Mouse (Mus musculus) layer of hippocampus, postnatal 25 days (tissue): Measurements from ENCODE around the gene Xpnpep2. TPM values are rescaled to one million over a fixed set of nuclear protein-coding genes. Genes with fewer than 3 reads are reported as not detected.
A peak's percentile ranks its signal among the peaks of the same experiment; 100 is the strongest.

ENCODE experiments used
- DNase-seq, 2 experiments: peaks; one replicate each; pipeline ENCODE4 v3.0.0; 2022; ENCODE audit warnings: mixed read lengths in 2 of 2, low spot score in 1 of 2; ENCODE audit errors: extremely low spot score in 1 of 2
- total RNA-seq, 2 experiments: library from RNA; stranded (reverse); gene quantifications; 2 replicates each; pipeline ENCODE4 v1.2.3; 2021

Gene Xpnpep2
- total RNA-seq = under 1 TPM; 0.35 to 0.59 TPM

DNA sequence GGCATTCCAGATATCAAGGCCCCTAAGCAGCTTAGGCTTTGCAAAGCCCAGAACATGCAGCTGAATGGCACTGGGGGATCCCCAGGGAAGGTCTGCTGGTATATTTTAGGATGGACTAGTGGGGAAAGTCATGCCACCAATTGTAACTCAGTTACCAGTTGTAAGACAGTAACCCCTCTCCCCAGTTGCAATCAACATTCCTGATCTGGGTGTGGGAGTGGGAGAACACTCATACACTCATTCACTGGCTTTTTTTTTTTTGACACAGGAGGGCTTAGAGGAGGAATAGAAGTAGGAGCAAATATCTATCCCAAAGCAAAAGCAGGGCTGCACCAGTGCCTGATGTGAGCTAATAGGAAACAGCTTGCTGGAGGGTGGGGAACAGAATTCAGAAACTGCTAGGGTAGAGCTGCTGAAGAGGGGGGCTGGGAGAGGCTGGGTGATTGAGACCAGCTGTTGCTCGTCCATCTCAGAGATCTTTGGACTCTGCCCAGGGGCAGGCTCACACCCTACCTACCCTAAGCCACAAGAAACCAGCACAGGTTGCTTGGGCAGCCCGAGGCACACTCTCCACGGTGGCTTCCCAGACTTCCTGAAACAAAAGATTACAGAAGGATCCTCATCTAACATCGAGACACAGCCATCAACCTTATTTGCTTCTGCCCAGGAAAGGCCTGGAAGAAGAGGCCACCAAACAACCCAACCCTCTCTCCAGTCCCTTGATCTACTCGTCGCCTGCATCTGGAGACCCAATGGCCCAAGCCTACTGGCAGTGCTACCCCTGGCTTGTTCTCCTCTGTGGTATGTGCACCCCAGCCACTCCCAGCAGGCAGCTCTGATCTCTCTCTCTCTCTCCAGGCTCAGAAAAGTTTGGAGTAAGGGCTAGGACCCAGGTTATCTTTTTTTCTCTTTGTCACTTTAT is at the start of gene Xpnpep2:
TSS of gene Xpnpep2 (plus strand) at position 332 of the 922 bp plus-strand sequence.
- DNase-seq = no peak

GRCm38 (mm10) chrX:48062481-48062880 is 46.0 kb upstream of the Xpnpep2 start:
- no peak for DNase-seq

GRCm38 (mm10) chrX:48064166-48064853 is 44.2 kb upstream of the Xpnpep2 start:
- no peak for DNase-seq

DNA sequence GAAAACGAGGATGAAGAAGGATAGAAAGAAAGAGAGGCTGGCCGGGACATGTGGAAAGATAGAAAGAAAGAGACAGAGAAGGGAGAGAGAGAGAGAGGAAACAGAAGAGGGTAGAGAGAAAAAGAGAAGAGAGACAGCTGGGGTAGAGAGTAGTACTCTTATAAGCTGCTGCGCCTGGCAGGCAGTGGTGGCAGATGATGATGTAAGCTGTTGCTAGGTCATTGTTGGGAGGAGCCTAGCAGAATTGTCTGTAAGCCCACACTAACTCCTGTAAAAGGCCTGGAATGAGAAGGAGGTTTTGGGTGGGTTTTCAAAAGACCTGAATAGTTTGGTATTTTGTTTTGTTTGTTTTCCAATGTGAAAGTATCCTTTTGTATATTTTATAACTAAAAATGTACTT is 41.6 kb upstream of the Xpnpep2 start:
- no peak for DNase-seq

DNA sequence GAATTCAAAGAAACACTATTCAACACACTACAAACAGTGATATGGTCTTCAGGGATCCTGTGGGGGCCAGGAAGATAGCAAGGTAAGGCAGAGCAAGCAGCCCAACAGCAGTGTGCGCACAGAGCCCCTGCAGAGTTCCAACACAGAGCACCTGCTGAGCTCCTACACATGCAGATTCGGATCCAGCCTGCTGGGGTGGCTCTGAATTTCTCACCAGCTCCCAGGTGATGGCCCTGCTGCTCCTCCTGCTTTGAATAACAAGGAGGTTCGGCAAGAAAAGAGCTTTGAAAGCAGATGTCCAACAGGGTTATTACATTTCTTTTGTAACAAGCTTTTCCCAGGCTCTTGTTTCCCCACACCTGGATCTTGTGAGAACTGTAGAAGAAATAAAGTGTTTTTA is 36.6 kb upstream of the Xpnpep2 start:
- DNase-seq = no peak

DNA sequence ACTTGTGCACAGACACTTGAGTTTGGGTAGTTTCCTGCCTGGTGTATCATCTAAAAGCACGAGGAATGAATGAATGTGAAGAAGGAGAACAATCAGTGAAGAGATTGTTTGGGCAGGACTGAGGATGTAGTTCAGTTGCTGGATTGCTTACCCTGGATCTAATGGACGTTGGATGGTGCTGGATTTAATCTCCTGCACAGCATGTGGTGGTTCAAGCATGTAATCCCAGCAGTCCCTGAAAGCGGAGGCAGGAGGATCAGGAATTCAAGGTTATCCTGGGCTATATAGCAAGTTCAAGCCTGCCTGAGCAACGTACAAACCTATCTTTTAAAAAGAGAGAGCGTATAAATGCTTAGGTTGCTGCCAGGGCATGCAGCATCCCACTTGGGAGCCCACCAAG is 36.1 kb upstream of the Xpnpep2 start:
- no peak for DNase-seq

- no peak for DNase-seq
Observed at GRCm38 (mm10) chrX:48074691-48075090, 33.8 kb upstream of the Xpnpep2 start.

DNA sequence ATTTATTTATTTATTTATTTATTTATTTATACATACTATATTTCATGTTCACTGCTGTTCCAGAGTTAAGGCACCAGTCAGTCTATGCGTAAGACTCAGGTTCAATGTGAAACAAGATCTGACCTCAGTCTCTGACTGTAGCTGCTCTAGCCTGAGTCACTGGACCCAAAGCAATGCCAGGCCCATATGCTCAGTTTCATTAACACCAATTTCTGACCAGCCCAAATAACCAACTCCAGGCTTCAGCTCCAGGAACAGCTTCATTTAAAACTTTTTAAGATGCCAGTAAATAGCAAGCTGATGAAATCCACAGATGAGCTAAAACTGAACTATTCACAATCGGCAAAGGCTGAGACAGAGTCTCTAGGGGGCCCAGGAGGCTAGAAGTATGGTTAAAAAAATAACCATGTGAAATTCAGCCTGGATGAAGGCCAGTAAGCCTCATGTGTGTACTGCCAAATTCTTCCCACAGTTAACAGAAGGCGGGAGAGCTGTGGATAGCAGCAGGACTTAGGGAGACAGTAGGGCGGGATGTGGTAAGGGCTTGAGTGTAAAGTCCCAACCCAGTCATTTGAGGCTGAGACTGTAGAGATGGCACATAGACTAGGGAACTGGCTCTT is 31.6 kb upstream of the Xpnpep2 start:
- DNase-seq = no peak

DNA sequence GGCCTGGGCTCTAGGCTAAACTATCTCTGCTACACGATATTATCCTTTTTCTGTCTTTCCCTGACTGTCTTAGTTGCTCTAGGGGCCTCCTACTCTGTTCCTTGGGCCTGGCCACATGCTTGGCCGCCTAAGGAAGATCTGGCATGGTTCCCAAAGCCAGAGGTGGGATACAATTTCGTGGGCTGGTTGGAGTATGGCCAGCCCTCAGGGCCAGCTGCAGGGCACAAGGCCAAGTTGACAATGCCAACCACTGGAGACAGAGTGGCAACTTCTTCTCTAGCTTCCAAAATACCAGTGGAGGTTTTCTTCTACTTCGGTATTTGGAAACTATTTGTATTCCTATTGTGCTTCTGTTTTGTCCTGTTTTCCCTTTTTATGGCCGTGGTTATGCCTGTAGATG is 26.2 kb upstream of the Xpnpep2 start:
- DNase-seq = no peak

DNA sequence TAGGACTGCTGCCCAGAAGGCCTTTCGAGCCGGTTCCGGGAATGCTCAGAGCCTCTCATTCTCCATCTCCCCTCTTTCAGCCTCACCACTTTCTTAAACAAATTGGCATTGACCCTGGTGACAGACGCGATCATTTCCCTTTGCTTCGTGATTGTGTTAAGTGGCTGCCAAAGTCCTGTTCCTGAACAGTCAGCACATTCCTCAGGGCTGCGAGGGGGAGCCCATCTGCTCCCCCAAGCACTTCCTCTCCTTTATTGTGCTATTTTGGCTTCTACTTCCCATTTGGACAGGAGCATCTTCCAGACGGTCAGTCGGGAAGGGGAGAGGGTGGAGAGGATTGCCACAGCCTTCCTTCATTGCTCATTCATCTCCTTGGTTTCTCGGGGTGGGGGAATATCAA is 16.4 kb upstream of the Xpnpep2 start:
- DNase-seq = no peak

DNA sequence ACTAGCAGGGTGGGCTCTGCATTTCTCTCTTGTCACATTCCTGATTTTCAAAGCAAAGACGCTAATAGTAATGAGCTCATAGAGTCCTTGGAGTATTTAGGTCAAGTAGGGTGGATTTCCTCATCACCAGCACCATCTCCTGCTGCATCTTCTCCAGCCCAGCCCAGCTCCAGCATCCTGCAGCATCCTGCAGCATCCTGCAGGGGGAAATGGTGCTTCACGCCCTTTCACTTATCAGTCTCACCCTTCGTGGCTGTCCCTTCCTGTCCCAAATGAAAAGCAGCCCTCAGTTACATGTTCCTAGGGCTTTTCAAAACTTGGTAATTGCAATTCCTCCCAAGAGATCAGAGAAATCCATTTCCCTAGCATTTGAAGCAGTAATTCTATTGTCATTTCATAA is 15.0 kb upstream of the Xpnpep2 start:
- DNase-seq = no peak

DNA sequence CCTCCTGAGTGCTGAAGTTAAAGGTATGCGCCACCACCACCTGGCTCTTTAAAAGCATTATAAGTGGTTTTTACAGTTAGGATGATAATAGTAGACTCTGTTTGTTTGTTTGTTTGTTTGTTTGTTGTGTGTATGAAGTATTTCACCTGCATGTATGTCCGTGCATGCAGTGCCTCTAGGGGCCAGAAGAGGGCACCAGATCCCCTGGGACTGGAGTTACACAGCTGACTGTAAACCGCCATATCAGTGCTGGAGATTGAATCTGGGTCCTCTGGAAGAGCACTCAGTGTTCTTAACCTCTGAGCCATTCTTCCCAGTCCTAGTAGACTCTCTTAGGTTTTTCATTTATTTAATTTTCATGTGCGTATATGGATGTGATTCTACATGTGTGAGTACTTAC is 13.9 kb upstream of the Xpnpep2 start:
- no peak for DNase-seq

- no peak for DNase-seq
Observed at GRCm38 (mm10) chrX:48096580-48096979, 11.9 kb upstream of the Xpnpep2 start.

DNA sequence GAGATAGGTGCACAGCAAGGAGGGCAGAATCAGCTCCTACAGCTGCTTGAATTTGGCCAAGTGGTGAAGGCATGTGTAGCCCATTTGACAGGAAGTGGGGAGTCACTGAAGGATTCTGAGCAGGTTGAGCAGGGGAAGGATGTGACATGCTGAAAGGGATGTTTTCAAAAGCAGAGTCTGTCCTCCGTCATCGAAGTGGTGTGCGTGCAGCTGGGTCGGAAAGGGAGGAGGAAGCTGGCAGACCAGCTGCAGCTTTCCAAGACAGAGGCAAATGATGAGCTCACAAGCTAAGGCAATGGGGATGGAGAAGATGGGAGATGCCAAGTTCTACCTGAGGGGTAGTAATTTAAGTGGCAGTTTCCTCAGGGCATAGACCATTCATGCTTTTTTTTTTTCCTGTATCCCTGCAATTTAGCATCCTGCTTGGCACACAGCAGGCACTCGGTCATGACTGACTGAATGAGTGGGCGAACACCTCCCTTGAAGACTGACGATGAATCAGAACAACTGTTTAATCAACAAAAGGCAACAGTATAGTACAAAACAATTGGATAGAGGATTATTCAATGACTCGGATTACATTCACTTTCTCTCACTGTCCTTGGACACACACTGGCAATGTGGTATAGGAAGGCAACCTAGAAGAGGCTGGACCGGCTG is 9.9 kb upstream of the Xpnpep2 start:
- no peak for DNase-seq

GRCm38 (mm10) chrX:48099871-48100270 is 8.7 kb upstream of the Xpnpep2 start:
- peak in 1 of 2 experiments; percentile 16 for DNase-seq

GRCm38 (mm10) chrX:48103256-48103655 is 5.3 kb upstream of the Xpnpep2 start:
- no peak for DNase-seq

DNA sequence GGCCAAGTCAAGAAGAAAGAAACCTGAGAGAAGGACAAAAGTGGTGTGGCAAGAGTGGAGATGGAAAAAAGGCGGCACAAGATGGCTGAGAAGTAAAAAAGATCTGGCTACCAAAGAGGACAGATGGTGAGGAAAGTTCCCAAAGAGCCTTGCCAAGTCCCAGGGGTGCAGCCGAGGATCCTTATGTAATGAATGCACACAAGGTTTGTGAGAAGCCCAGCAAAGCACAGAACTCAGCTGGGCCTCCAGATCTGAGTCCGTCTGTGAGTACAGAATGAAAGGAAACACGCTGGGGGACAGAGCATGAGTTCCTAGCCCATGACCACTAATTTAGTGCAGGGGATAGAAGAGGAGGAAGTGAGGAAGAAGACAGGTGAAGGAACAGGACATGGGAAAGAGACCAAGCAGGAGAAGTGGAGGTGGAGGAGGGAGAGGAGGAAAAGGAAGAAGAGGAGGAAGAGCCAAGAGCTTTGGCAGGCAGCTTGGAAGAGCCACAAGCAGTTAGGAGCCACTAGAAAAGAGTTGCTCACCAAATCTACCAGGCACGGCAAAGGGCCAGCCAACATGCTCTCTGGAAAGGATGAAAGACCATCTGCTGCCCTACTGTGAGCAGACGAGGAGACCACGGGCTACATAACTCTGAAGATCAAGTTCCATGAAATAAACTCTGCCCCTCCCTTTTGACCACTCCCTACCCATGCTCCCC is 3.6 kb upstream of the Xpnpep2 start:
- no peak for DNase-seq

GRCm38 (mm10) chrX:48106226-48106625 is 2.3 kb upstream of the Xpnpep2 start:
- DNase-seq = no peak

DNA sequence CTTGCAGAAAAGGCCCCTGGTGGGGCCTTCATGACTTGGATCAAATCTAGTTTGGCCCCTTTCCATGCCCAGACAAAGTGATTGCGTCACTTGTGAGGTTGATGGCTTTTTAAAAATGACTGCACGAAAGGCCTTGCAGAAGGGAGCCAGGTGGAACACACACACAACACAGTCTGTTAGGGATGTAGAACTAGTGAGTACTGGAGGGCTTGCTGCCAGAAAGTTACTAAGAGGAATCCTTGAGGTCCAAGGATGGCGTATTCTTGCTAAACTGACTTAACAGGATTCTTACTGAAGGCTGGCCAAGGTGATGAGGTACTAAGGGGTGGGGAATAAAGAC is 761 bp downstream of the Xpnpep2 start:
- no peak for DNase-seq

GRCm38 (mm10) chrX:48119294-48119693 is 10.8 kb downstream of the Xpnpep2 start:
- DNase-seq = no peak
